Mouse (Mus musculus) liver, adult 2 months (tissue): ENCODE data around the gene Mmp27.

Source experiments
- CTCF ChIP-seq: fragments of 200-500 bp; IDR thresholded peaks from 2 replicates; pipeline ENCODE4 v1.5.1; 2011; ENCODE audit warnings: low read depth, low read length, control low read depth
- POLR2A ChIP-seq: fragments of 200-500 bp; IDR thresholded peaks from 2 replicates; pipeline ENCODE4 v1.6.1; 2011; ENCODE audit warnings: low read length, control low read depth; ENCODE audit not compliant: insufficient read depth; ENCODE audit errors: extremely low read depth

GRCm38 (mm10) chr9:7544923-7545457 lies 26.2 kb upstream of the Mmp27 start:
- TF ChIP-seq POLR2A (no peak), CTCF (no peak)
